In genomic region chr14:79315877-79316276, GRCm38 (mm10) we compare ENCODE assay signal across 22 mouse cellular contexts. TPM values are rescaled to one million over a fixed set of nuclear protein-coding genes. Genes with fewer than 3 reads are reported as not detected.
DNase-seq lines count a peak whose midpoint lies in the region; ATAC-seq and TF ChIP-seq lines count a peak whose summit lies in the region.
"Had no signal": no experiment of that assay in that cellular context is flagged by ENCODE, and none has a peak within 500 bp of the region (broad histone marks: within the 10 kb centered on the region; RNA-seq: fewer than 3 reads in every experiment).

No protein-coding gene starts in this region.

- H3K36me3 ChIP-seq in lung, embryonic 14.5 days (ENCODE audit: insufficient read depth) = no peaks in the 10 kb centered on the region
- H3K36me3 ChIP-seq: embryonic facial prominence, embryonic 13.5 days; heart, embryonic 13.5 days; liver, embryonic 15.5 days; midbrain, embryonic 15.5 days had no signal

- H3K27me3 ChIP-seq in lung, embryonic 14.5 days (ENCODE audit: insufficient read depth, low read length) = no peaks in the 10 kb centered on the region
- H3K27me3 ChIP-seq: embryonic facial prominence, embryonic 13.5 days; liver, embryonic 15.5 days; midbrain, embryonic 15.5 days had no signal

- WGBS in lung, embryonic 14.5 days = 47% methylated on average over 7 of the region's 7 CpGs

- H3K27ac ChIP-seq in lung, embryonic 14.5 days (ENCODE audit: low read depth) = no peak overlapping the region
- H3K27ac ChIP-seq: embryonic facial prominence, embryonic 13.5 days; gastrocnemius, adult 2 months; heart, embryonic 13.5 days; kidney, postnatal 0 days; liver, embryonic 15.5 days; midbrain, embryonic 15.5 days; stomach, postnatal 0 days had no signal

- TF ChIP-seq CTCF in lung, embryonic 14.5 days (IDR thresholded peaks at IDR 0.05; ENCODE audit: low read depth) = no peak

- H3K9me3 ChIP-seq in lung, embryonic 14.5 days (ENCODE audit: low read depth, low read length) = no peaks in the 10 kb centered on the region
- H3K9me3 ChIP-seq: embryonic facial prominence, embryonic 13.5 days; heart, embryonic 13.5 days; liver, embryonic 15.5 days; midbrain, embryonic 15.5 days had no signal

- no peak for ATAC-seq in lung, embryonic 14.5 days (ENCODE audit: insufficient read depth)
- peak; percentile 72 for ATAC-seq in activated CD4-positive, CD25-positive, alpha-beta regulatory T cell, adult 4 months
- no peak for ATAC-seq in erythroid progenitor cell, adult 5-6 weeks (replicated peaks; ENCODE audit: low FRiP score, poor library complexity, severe bottlenecking)
- ATAC-seq: forebrain, embryonic 16.5 days; hindbrain, embryonic 16.5 days; midbrain, embryonic 15.5 days had no signal

- no peak overlapping the region for H3K4me2 ChIP-seq in lung, embryonic 14.5 days
- H3K4me2 ChIP-seq: embryonic facial prominence, embryonic 13.5 days; heart, embryonic 13.5 days; liver, embryonic 15.5 days; midbrain, embryonic 15.5 days had no signal

- 0 out of 2 replicates have a peak, but pooled peaks cover 2% of the 10 kb centered on the region for H3K4me1 ChIP-seq in lung, embryonic 14.5 days (ENCODE audit: insufficient read depth)
- H3K4me1 ChIP-seq: midbrain, embryonic 15.5 days had no signal

- H3K9ac ChIP-seq in lung, embryonic 14.5 days = no peak overlapping the region
- H3K9ac ChIP-seq: embryonic facial prominence, embryonic 13.5 days; heart, embryonic 13.5 days; liver, embryonic 15.5 days; midbrain, embryonic 15.5 days had no signal

- no peak overlapping the region for H3K4me3 ChIP-seq in lung, embryonic 14.5 days (ENCODE audit: low read depth, low read length)
- H3K4me3 ChIP-seq: embryonic facial prominence, embryonic 13.5 days; gastrocnemius, adult 2 months; heart, embryonic 13.5 days; liver, embryonic 15.5 days; midbrain, embryonic 15.5 days had no signal

- peak; percentile 44 for DNase-seq in lung, embryonic 14.5 days
- no peak for DNase-seq in lung, adult 18-20 months
- DNase-seq in naive thymus-derived CD4-positive, alpha-beta T cell, adult 2 months (ENCODE audit: low read depth) = peak; percentile 80
- DNase-seq in thymus, postnatal 4 days = peak; percentile 56
- no peak for DNase-seq in ovary, postnatal 36 days (ENCODE audit: low spot score)
- DNase-seq: adrenal gland, postnatal 36 days; cerebellum, adult 18-20 months; cerebellum, postnatal 36 days; gastrocnemius, adult 2 months; heart, postnatal 4 days; kidney, adult 18-20 months; lung, postnatal 14 days had no signal

RNA-seq across cellular contexts. Expression of gene Rgcc, which starts 14.4 kb away (rescaled TPM):
- 137 and 142 TPM in 2 replicates for polyA plus RNA-seq in lung, embryonic 14.5 days (2014; fragmentation: Nextera tagmentation; extraction: Ambion mirVana)
- 10 to 100 TPM; 27.5 to 38.3 TPM for polyA plus RNA-seq in activated CD4-positive, CD25-positive, alpha-beta regulatory T cell, adult 4 months (2017; shearing (Covaris generic))
- 138 and 211 TPM in 2 replicates for total RNA-seq in erythroid progenitor cell, adult 5-6 weeks (2015; ENCODE audit: low replicate concordance)
- total RNA-seq in erythroid progenitor cell, adult 5-6 weeks (2017; ENCODE audit: low replicate concordance) = 175 and 244 TPM in 2 replicates

Comparison
In these comparisons a context has a peak if more than half of its experiments do, and no peak if none do; other contexts are left out.
1. DNase-seq: peak in lung, embryonic 14.5 days (single experiment), naive thymus-derived CD4-positive, alpha-beta T cell, adult 2 months (single experiment) and thymus, postnatal 4 days (single experiment); none in lung, adult 18-20 months (0 of 2) and ovary, postnatal 36 days (single experiment).